Mouse (Mus musculus) adrenal gland (tissue): ENCODE data around the gene Zmynd10.

Source experiments
- intact Hi-C: fragments of 180-260 bp; cut with DNase I; formaldehyde crosslinking; loops from one replicate; pipeline ENCODE4 v1.15.1; 2025

Gene Zmynd10

GRCm38 (mm10) chr9:107539940-107540339, 7.2 kb upstream of the Zmynd10 start:
- intact Hi-C loops, result no loop called here

GRCm38 (mm10) chr9:107540420-107540819, 6.7 kb upstream of the Zmynd10 start:
- intact Hi-C loops, result no loop called here

- intact Hi-C loops, result no loop called here
These were observed 6.1 kb upstream of the Zmynd10 start for GRCm38 (mm10) chr9:107541005-107541404.

- intact Hi-C loops, result no loop called here
These were observed 5.4 kb upstream of the Zmynd10 start, which contains the start of the genes Cyb561d2 and Nprl2 for GRCm38 (mm10) chr9:107541474-107542351. Gene Cyb561d2 (minus strand): TSS chr9:107542193. Gene Nprl2 (plus strand): TSS chr9:107542226.

GRCm38 (mm10) chr9:107542352-107542686, 4.8 kb upstream of the Zmynd10 start:
- intact Hi-C loops, result no loop called here

- intact Hi-C loops, result no loop called here
These were observed 4.4 kb upstream of the Zmynd10 start for GRCm38 (mm10) chr9:107542721-107543120.

GRCm38 (mm10) chr9:107543299-107543698, 3.8 kb upstream of the Zmynd10 start:
- intact Hi-C loops, result no loop called here

- intact Hi-C loops, result no loop called here
These were observed 2.9 kb upstream of the Zmynd10 start for GRCm38 (mm10) chr9:107544196-107544700.

- intact Hi-C loops, result no loop called here
These were observed 2.4 kb upstream of the Zmynd10 start for GRCm38 (mm10) chr9:107544729-107545128.

GRCm38 (mm10) chr9:107545199-107545598, 1.9 kb upstream of the Zmynd10 start:
- intact Hi-C loops, result no loop called here

- intact Hi-C loops, result no loop called here
These were observed 1.5 kb upstream of the Zmynd10 start for GRCm38 (mm10) chr9:107545602-107546001.

- intact Hi-C loops, result no loop called here
These were observed 859 bp downstream of the Zmynd10 start for GRCm38 (mm10) chr9:107547957-107548356.

- intact Hi-C loops, result no loop called here
These were observed 1.7 kb downstream of the Zmynd10 start for GRCm38 (mm10) chr9:107548820-107549219.

- intact Hi-C loops, result no loop called here
These were observed 2.4 kb downstream of the Zmynd10 start for GRCm38 (mm10) chr9:107549297-107550074.

- intact Hi-C loops, result no loop called here
These were observed 3.5 kb downstream of the Zmynd10 start for GRCm38 (mm10) chr9:107550491-107551116.

GRCm38 (mm10) chr9:107551117-107551889, 4.2 kb downstream of the Zmynd10 start, which contains the start of gene Rassf1:
Gene Rassf1 (plus strand): TSS chr9:107551555.
- intact Hi-C loops, result no loop called here

- intact Hi-C loops, result no loop called here
These were observed 4.8 kb downstream of the Zmynd10 start for GRCm38 (mm10) chr9:107551890-107552355.

GRCm38 (mm10) chr9:107552690-107553393, 5.7 kb downstream of the Zmynd10 start:
- intact Hi-C loops, result no loop called here

GRCm38 (mm10) chr9:107553541-107554318, 6.6 kb downstream of the Zmynd10 start:
- intact Hi-C loops, result no loop called here
